Mouse (Mus musculus): ENCODE results near the gene Lrtm1. TPM values are rescaled to one million over a fixed set of nuclear protein-coding genes. Genes with fewer than 3 reads are reported as not detected.

The Lrtm1 gene
- polyA plus RNA-seq (2012; rRNA removed): 0.22 and 0.31 TPM in 2 replicates

GRCm38 (mm10) chr14:29017883-29018282, at the start of gene Lrtm1:
Lrtm1 (plus strand) TSS chr14:29018208.
- Histone ChIP-seq H3K27me3 (ENCODE audit: control insufficient read depth, insufficient read depth, low read length) (no peaks in the 10 kb centered on the region), H3K4me1 (ENCODE audit: control insufficient read depth, insufficient read depth, low read length) (no peaks in the 10 kb centered on the region), H3K36me3 (ENCODE audit: control insufficient read depth, insufficient read depth, low read length) (no peaks in the 10 kb centered on the region), H3K27ac (ENCODE audit: control insufficient read depth, insufficient read depth, low read depth, low read length) (no peak within 1 kb of the TSS), H3K4me3 (ENCODE audit: control insufficient read depth, low read depth, low read length) (no peak within 1 kb of the TSS)
- TF ChIP-seq POLR2A (IDR thresholded peaks at IDR 0.05; ENCODE audit: control insufficient read depth, low read depth, low read length) (no peak), CTCF (IDR thresholded peaks at IDR 0.05; ENCODE audit: control insufficient read depth, insufficient read depth, insufficient replicate concordance, low read depth, low read length) (no peak)

GRCm38 (mm10) chr14:28969247-28969646, 48.8 kb upstream of the Lrtm1 start:
- no peak overlapping the region for H3K27ac ChIP-seq (ENCODE audit: control insufficient read depth, insufficient read depth, low read depth, low read length)

DNA sequence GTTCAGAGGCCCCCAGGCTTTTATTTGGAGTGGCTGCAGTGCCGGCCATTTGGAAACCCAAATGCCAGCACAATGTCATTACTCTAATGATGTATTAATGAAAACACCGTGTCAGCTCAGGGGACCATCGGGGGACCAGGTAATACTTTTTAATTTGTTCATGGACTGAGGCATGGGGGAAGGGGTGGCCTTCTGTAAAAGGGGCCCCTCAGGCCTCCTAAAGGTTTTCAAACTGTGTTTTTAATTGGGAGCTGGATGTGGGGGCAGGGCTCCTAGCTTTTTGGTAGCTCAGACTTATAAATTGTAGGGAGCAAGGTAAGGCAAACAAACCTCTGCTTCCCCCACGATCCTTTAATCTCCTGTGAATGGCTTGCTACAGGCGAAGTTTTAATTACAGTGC, 45.4 kb upstream of the Lrtm1 start:
- Histone ChIP-seq H3K4me1 (ENCODE audit: control insufficient read depth, insufficient read depth, low read length) (no peaks in the 10 kb centered on the region), H3K36me3 (ENCODE audit: control insufficient read depth, insufficient read depth, low read length) (no peaks in the 10 kb centered on the region), H3K4me3 (ENCODE audit: control insufficient read depth, low read depth, low read length) (no peak overlapping the region), H3K27me3 (ENCODE audit: control insufficient read depth, insufficient read depth, low read length) (no peaks in the 10 kb centered on the region), H3K27ac (ENCODE audit: control insufficient read depth, insufficient read depth, low read depth, low read length) (no peak overlapping the region)
- TF ChIP-seq POLR2A (IDR thresholded peaks at IDR 0.05; ENCODE audit: control insufficient read depth, low read depth, low read length) (no peak), CTCF (IDR thresholded peaks at IDR 0.05; ENCODE audit: control insufficient read depth, insufficient read depth, insufficient replicate concordance, low read depth, low read length) (no peak)

More at GRCm38 (mm10) chr14:28969247-28969646, 48.8 kb upstream of the Lrtm1 start:
- TF ChIP-seq POLR2A (IDR thresholded peaks at IDR 0.05; ENCODE audit: control insufficient read depth, low read depth, low read length) (no peak), CTCF (IDR thresholded peaks at IDR 0.05; ENCODE audit: control insufficient read depth, insufficient read depth, insufficient replicate concordance, low read depth, low read length) (no peak)
- Histone ChIP-seq H3K4me1 (ENCODE audit: control insufficient read depth, insufficient read depth, low read length) (no peaks in the 10 kb centered on the region), H3K4me3 (ENCODE audit: control insufficient read depth, low read depth, low read length) (no peak overlapping the region), H3K27me3 (ENCODE audit: control insufficient read depth, insufficient read depth, low read length) (no peaks in the 10 kb centered on the region), H3K36me3 (ENCODE audit: control insufficient read depth, insufficient read depth, low read length) (no peaks in the 10 kb centered on the region)

- no peaks in the 10 kb centered on the region for H3K4me1 ChIP-seq (ENCODE audit: control insufficient read depth, insufficient read depth, low read length)
- no peaks in the 10 kb centered on the region for H3K36me3 ChIP-seq (ENCODE audit: control insufficient read depth, insufficient read depth, low read length)
- H3K27ac ChIP-seq (ENCODE audit: control insufficient read depth, insufficient read depth, low read depth, low read length): no peak overlapping the region
- no peak overlapping the region for H3K4me3 ChIP-seq (ENCODE audit: control insufficient read depth, low read depth, low read length)
- no peaks in the 10 kb centered on the region for H3K27me3 ChIP-seq (ENCODE audit: control insufficient read depth, insufficient read depth, low read length)
- no peak for TF ChIP-seq POLR2A (IDR thresholded peaks at IDR 0.05; ENCODE audit: control insufficient read depth, low read depth, low read length)
- TF ChIP-seq CTCF (IDR thresholded peaks at IDR 0.05; ENCODE audit: control insufficient read depth, insufficient read depth, insufficient replicate concordance, low read depth, low read length): no peak
These were observed 38.8 kb upstream of the Lrtm1 start for GRCm38 (mm10) chr14:28979230-28979629.

GRCm38 (mm10) chr14:28980482-28980881, 37.5 kb upstream of the Lrtm1 start:
- H3K4me3 ChIP-seq (ENCODE audit: control insufficient read depth, low read depth, low read length): no peak overlapping the region
- no peak overlapping the region for H3K27ac ChIP-seq (ENCODE audit: control insufficient read depth, insufficient read depth, low read depth, low read length)
- H3K36me3 ChIP-seq (ENCODE audit: control insufficient read depth, insufficient read depth, low read length): no peaks in the 10 kb centered on the region
- no peaks in the 10 kb centered on the region for H3K4me1 ChIP-seq (ENCODE audit: control insufficient read depth, insufficient read depth, low read length)
- TF ChIP-seq POLR2A (IDR thresholded peaks at IDR 0.05; ENCODE audit: control insufficient read depth, low read depth, low read length) (no peak), CTCF (IDR thresholded peaks at IDR 0.05; ENCODE audit: control insufficient read depth, insufficient read depth, insufficient replicate concordance, low read depth, low read length) (no peak)
- H3K27me3 ChIP-seq (ENCODE audit: control insufficient read depth, insufficient read depth, low read length): no peaks in the 10 kb centered on the region

- Histone ChIP-seq H3K27me3 (ENCODE audit: control insufficient read depth, insufficient read depth, low read length) (no peaks in the 10 kb centered on the region), H3K4me1 (ENCODE audit: control insufficient read depth, insufficient read depth, low read length) (no peaks in the 10 kb centered on the region), H3K36me3 (ENCODE audit: control insufficient read depth, insufficient read depth, low read length) (no peaks in the 10 kb centered on the region), H3K27ac (ENCODE audit: control insufficient read depth, insufficient read depth, low read depth, low read length) (no peak overlapping the region), H3K4me3 (ENCODE audit: control insufficient read depth, low read depth, low read length) (no peak overlapping the region)
- TF ChIP-seq POLR2A (IDR thresholded peaks at IDR 0.05; ENCODE audit: control insufficient read depth, low read depth, low read length) (no peak), CTCF (IDR thresholded peaks at IDR 0.05; ENCODE audit: control insufficient read depth, insufficient read depth, insufficient replicate concordance, low read depth, low read length) (no peak)
These were observed 33.7 kb upstream of the Lrtm1 start for GRCm38 (mm10) chr14:28984276-28984675.

DNA sequence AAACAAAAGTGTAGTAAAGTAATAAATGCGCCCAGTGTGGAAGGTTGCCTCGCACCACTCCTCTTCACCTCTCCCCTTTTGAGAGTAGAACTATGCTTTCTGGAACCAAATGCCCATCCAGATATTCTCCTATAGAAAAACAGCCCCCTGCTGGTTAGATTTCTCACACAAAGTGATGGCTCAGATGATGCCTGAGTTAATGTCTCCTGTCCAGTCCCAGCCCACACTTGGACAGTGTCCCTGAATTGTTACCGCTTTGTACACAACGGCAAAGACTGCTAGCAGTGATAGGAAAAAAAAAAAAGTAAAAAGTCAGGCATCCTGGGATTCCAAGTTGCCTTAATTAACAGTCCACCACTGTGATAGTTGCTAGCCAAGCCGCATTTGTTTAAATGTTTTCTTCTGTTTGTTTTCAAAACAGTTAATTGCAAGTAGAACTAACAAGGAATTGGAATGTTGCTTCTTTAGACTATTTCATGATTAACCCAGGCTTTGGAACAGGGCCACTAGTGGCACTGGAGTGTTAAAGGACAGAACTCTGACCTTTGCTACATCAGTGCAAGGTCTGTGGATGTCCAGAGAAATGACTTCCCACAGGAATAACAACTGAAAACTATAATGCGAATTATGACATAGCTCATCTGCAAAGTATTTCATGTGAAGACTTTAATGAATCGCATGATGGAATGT, 29.7 kb upstream of the Lrtm1 start:
- H3K27ac ChIP-seq (ENCODE audit: control insufficient read depth, insufficient read depth, low read depth, low read length): no peak overlapping the region
- TF ChIP-seq CTCF (IDR thresholded peaks at IDR 0.05; ENCODE audit: control insufficient read depth, insufficient read depth, insufficient replicate concordance, low read depth, low read length) (no peak), POLR2A (IDR thresholded peaks at IDR 0.05; ENCODE audit: control insufficient read depth, low read depth, low read length) (no peak)

More for the DNA sequence above, 29.7 kb upstream of the Lrtm1 start:
- Histone ChIP-seq H3K4me1 (ENCODE audit: control insufficient read depth, insufficient read depth, low read length) (no peaks in the 10 kb centered on the region), H3K36me3 (ENCODE audit: control insufficient read depth, insufficient read depth, low read length) (no peaks in the 10 kb centered on the region), H3K4me3 (ENCODE audit: control insufficient read depth, low read depth, low read length) (no peak overlapping the region), H3K27me3 (ENCODE audit: control insufficient read depth, insufficient read depth, low read length) (no peaks in the 10 kb centered on the region)
